Mouse (Mus musculus) cerebellum, postnatal 4 days (tissue): ENCODE measurements around the gene Efcc1.
"Not testable (repeated sequence)": the region's sequence is repeated elsewhere in the genome, so short reads cannot be mapped to it uniquely, and the experiment has no call there.

Experiments used
- DNase-seq, 2 experiments: peaks; one replicate each; pipeline ENCODE4 v3.0.0; 2022; ENCODE audit warnings: low spot score in 2 of 2, mixed read lengths in 1 of 2

The Efcc1 gene

DNA sequence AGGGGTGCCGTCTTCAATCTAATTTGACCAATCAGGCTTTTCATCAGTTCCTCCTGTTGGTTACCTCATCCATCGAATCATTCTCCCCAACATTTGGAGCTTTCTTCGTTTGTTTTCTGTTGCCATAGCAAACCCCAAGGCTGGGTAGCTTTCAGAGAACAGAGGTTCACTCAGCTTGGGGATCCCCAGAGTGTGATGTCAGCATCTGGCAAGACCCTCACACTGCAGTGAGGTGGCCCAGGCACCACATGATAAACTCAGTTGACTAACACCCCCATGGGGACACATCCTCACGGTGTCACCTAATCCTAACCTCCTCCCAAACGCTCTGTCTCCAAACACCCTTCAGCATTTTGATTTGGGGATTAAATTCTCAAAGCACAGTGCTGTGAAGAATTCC lies 12.6 kb downstream of the Efcc1 start:
- DNase-seq, result no peak

DNA sequence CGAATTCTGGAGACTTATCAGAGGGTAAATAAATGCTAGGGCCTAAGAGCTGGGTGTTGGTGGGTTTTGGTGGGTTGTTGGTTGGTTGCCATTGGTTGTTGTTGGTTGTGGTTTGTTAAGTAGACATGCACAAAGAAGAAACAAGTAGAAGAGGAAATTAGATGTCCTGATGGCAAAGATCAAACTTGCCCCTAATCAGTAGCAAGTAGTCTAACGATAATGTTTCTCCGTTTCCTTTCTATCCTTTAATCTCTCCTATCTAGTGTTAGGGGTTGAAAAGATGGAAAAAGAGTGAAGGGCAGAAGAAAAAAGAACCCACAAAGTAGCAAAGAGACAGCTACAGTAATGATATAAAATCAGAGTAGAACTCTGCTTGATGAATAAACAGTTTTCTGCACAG lies 14.0 kb downstream of the Efcc1 start:
- no peak for DNase-seq

DNA sequence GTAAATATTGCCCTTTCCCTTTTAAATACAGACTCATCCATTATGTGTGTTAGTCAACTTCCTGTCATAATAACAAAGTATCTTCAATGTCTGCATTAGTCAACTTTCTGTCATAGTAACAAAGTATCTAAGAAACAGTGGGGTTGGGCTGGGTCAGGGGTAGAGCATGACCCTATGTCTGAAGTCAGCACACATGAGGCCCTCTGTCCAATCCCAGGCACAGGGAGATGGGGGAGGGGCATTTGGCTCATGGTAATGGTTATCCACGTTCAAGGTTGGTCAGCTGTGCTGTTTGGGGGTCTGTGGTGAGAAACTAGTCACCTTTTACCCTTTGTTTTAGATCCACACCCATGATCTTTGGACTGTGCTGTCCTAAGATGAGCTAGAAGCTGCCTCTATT lies 14.6 kb downstream of the Efcc1 start:
- no peak for DNase-seq

DNA sequence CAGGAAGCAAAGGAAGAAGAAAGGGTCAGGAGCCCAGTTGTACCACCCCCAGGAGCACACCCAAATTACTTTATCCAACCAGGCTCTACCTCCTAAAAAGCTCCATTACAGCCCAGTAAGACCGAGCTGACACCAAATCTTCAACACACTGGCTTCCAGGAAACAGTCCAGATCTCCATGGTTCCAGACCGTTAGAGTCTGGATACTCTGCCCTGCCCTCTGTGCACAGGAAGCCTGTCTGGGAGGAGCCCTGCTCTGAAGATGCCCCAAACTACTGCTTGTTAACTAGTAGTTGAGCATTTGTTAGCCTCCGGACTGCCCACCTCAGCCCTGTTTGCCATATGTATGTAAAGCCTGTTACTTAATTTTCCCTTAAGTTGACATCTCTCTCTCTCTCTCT lies 15.4 kb downstream of the Efcc1 start:
- DNase-seq, result no peak

DNA sequence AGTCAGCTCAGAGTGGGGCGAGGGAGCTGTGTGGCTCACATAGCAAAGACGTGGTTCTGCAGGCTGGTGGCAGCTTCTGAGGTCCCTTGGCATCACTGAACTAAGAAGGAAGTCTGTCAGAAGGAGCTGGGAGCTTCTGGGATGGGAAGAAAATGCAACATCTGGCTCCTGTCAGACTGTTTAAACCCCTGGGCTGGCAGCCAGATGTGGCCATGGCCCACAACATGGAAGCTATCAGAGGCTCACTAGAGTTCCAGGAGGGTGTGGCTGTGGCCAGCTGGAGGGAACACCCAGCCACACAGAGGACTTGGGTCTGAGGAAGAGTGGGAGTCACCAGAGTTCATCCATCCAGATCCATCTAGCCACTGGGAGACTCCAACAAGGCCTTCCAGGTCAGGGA lies 16.2 kb downstream of the Efcc1 start:
- no peak for DNase-seq

DNA sequence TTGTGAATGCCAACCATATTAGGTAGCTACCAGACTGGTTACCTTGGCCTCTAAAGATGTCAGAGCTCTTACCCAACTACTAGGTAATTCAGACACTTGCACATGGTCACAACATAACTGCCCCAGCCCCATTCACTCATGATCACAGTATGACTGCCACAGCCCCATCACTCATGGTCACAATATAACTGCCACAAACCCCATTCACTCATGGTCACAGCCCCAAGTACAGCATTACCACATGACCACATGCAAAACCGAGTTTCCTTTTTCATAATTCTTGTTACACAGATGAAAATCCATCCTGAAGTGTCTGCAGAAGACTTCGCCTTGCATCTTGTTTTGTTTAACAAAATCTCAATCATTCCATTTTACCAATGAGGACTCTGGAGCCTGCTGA lies 17.4 kb downstream of the Efcc1 start:
- no peak for DNase-seq

DNA sequence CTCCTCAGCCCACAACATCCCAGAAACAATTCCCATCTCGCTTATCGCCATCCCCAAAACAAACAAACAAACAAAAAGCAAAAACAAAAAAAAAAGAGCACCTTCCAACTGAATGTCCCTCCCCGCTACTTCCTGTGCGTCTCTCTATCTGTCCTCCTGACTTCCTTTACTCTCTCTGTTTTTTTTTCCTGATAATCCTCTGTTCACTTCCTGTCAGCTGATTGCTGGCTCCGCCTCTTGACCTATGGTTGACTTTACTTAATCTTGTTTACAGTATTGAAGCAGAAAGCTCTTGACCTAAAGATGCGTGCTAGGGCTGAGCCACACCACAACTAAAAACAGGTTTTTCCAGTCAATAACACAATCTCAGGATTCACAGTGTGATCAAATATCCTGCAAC lies 17.9 kb downstream of the Efcc1 start:
- DNase-seq, result no peak

DNA sequence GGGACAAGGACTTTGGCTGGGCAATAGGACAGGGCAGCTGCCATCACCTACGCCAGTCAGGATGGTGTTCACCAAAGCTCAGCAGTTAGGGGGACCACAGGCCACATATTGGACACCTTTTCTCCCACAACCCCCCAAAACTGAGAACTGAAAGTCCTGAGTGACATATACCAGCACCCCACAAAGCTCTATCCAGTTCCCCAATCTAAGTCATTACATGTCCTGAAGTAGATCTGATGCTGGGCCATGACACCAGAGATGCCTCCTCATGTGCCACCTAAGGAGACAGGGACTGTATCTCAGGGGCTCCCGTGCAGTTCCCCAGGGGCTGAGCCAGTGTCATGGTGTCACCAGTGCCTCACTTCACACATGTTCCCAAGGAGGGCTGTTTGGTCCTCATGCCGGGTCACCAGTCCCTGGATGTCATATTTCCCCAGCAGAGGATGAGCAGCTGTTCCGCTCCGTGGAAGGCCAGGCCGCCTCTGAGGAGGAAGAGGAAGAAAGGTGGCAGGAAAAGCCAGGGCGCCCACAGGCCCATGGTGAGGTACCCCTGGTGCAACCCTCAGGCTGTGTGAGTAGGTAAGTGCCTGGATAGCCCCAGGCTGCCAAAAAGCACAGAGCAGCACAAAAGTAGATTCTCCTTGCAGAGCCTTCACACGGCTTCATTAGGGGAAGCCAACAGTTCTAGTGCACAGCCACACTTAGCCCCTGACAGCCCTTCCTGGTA lies 19.7 kb downstream of the Efcc1 start:
- no peak for DNase-seq

DNA sequence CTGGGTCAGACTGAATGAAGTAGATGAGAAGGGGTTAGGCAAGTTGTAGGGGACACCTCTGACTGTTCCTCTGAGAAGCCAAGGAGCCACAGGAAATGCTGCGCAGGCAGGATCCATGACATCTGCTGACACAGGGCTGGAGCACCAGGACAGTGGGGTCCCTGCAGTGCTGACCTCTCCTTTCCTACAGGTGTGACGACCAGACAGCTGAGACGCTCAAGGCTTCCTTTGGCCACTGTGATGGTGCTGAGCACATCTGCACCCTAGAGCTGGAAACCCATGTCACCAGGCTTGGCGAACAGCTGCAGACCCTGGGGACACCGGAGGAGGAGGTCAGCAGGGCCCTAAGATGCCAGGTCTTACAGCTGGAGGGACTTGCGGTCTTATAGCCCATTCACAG lies 20.9 kb downstream of the Efcc1 start:
- no peak for DNase-seq

DNA sequence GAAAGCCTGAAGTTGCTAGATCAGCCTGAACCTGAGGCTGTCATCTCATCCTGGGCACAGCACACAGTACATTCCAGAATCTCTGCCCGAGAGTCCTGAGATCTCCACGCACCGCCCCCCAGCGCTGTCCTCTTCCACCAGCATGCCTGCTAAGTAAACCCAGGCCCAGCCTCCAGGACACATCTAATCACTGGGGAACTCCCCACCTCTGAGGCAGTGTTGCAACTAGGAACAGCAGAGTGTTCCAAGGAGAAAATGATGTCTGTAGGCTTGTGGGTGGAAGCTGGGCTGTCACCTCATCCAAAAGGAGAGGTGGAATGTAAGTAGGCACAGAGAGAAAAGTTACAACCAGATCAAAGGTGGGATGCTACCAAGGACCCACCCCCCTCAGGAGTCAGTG lies 24.5 kb downstream of the Efcc1 start:
- DNase-seq, result no peak

DNA sequence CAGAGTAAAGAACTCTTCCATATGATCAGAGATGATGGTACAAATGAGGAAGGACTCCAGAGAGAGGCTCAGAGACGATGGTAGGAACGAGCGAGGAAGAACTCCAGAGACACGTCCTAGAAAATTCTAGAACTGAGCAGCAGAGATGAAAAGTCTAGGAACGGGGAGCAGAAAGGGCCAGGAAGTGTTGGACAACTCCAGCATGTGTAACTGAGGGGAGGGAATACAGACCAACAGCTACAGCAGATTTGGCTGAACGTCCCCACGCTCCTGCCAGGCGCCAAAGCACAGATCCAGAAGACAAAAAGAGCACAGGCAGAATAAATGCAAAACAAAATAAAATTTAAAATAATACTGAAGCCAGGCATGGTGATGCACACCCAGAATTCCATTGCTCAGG lies 26.2 kb downstream of the Efcc1 start:
- no peak for DNase-seq

DNA sequence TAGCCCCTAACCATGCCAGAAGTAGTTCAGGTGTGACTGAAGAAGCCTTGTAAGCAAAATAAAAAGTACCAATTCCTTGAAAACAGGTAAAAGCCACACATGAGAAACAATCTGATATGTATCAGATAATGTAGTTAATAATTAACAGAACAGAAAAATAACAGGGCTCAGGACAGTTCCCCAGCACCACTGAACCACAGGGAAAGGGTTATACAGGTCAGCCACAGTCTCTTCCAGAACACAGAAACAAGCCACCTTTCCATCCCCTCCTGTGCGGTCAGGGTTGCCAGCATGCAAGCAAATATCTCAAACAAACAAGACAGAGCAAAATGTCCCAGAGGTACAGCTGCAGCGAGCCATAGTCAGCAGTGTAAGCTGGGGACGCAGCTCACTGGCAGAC lies 28.7 kb downstream of the Efcc1 start:
- no peak for DNase-seq

DNA sequence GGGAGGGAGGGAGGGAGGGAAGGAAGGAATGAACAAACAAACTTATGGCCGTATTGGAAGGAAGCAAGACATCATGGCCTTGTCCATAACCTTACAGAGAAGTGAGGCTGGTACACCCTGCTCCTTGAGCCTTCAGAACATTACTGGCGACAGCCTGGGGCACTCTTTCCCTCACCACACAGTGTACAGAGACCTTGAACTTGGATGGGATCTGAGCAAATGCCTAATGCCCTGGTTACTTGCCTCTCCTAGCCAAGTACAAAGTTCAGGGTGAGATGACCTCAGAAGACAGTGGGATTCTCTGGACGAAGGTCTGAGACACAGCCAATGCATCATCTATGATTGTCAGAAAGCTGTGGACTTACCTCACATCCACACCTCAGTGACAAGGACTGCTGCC lies 29.2 kb downstream of the Efcc1 start:
- no peak for DNase-seq

DNA sequence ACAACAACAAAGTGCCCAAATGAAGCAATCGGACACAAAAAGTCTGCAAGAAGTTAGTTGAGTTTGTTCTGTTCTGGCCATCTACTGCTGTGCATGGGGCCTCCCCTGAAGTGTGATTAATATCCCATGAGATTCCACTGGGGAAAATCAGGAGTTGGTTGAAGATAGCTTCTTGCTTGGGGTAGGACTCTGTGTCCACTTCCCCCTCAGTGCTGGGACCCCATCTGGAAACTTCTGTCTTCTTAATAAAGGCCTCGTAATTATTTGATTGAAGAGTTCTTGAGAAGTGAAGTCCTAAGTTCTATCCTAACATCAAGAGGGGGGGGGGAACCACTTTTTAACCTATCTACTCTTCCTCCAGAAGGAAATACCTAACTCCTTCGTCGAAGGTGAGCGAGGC lies 31.5 kb downstream of the Efcc1 start:
- no peak for DNase-seq

DNA sequence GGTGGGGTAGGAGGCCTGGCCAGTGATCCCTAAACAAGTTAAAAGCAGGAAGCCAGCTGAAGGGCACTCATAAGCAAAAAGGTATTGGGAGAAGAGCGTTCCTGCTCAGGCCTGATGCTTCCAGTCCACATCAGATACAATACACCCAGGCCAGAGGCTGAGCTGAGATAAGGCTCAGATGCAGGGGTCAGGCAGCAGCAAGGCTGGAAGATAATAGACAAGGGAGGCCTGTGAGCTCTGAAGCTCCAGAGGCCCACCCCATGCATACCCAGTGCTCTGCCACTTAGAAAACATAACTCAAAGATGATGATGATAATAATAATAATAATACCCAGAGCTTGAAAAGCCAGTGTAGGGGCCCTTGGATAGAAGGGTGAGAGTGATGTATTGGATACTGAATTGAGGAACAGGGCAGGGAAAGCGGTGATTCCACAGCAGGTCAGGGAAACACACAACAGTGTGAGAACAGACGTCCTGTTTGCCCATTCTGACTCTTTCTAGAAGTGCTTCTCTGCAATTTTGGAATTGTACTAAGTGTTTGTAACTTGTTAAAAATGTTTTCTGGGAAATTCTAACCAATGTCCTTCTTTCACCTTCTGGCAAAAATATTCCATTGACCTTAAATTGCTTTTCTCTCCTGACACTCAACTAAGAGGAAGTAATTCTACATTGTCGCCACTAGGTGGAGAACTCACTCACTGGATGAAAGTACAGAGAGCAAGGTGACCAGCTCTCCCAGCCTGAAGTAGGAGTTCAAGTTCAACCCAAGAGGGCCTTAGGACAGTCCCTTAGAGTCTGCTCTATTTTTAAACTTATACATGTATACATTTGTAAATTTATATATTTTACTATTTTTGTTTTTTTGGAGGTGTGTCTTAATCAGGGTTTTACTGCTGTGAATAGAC lies 33.0 kb downstream of the Efcc1 start:
- DNase-seq, result no peak

DNA sequence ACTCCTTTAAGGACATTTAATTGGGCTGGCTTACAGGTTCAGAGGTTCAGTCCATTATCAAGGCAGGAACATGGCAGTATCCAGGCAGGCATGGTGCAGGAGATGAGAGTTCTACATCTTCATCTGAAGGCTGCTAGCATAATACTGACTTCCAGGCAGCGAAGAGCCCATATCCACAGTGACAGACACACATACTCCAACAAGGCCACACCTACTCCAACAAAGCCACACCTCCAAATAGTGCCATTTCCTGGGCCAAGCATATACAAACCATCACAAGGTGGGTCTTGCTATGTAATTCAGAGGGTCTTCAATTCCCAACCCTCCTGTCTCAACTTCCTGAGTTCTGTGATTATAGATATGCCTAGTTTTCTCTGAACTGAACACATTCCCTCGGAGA lies 33.6 kb downstream of the Efcc1 start:
- not testable (repeated sequence) for DNase-seq

DNA sequence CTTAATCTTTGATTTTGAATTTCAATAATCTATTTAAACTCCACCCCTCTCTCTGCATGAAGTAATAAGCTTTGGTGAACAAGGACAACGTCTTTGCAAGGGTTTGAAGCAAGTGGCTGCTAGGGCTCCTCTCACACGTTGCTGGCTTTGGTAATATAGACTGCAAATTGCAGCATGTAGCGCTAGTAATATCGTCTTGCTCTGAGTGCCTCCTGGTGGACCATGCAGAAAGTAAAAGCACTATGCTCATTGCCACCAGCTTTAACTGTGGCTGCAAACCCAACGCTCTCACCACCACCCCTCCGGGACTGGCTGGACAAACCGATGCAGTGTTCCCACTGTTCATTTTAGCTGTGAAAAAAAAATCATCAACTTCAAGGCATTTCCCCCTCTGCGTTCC lies 40.0 kb downstream of the Efcc1 start:
- DNase-seq, result no peak

DNA sequence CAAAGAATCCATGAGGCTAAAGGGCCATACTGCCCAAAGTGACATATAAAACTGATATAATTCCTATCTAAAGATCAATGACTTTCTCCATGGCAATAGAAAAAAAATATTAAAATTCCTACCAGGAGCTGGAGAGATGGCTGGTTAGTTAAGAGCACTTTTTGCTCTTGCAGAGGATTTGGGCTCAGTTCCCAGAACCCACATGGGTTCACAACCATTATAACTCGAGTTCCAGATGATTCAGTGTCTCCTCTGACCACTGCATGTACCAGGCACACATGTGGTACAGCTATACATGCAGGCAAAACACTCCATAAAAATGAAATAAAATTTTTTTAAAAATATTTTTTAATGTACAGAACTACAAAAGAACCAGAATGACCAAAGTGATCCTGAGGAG lies 43.8 kb downstream of the Efcc1 start:
- DNase-seq, result no peak

DNA sequence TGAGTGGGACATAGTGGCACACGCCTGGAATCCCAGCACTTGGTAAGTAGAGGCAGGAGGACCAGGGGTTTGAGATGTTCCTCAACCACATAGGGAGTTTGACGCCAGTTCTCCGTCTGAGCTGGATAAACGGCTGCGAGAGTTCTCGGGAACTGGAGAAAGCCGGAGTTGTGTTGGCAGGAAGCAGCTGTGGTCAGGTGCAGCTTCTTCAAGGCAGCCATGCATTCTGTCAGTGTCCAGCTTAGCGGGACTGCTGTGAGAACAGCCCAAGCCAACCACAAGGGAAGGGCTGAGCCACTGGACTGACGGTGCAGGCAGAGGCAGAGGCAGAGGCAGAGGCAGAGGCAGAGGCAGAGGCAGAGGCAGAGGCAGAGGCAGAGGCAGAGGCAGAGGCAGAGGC lies 44.2 kb downstream of the Efcc1 start:
- DNase-seq, result no peak

DNA sequence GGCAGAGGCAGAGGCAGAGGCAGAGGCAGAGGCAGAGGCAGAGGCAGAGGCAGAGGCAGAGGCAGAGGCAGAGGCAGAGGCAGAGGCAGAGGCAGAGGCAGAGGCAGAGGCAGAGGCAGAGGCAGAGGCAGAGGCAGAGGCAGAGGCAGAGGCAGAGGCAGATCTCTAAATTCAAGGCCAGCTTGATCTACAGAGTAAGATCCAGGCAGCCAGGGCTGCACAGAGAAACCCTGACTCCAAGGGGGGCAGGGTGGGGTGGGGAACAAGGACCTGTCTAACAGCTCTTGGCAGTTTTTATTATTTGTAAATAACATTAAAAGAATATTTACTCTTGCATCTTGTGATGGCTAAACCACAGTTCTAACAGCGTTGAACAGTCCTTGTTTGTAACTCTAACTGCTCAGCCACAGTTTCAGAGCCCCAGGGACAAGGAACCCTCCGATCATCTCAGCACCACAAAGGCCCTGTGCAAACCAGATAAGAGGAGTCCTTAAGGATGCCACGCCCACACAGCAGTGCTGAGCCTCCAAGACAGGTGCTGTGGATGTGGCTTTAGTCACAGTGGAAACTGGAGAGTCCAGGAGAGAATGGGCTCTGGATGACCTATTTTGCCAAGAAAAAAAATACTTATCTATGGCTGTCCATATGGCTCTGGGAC lies 45.0 kb downstream of the Efcc1 start:
- no peak for DNase-seq

DNA sequence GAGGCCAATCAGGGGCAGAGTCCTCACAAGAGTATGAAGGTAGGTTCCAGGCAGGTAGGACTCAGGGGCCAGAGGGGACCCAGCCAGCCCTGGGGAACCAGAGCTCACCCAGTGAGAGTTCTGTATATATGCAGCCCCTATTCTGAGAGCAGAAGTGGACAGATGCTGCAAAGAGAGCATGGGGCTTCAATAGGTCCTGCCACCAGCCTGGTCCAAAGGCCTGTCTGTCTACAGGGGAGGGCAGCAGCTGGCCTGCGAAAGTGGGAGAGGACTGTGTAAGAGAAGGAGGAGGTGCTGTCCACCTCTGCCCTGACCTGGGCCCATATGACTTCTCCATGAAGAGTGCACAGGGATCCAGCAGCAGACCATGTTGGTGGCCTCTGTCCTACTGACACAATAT lies 46.0 kb downstream of the Efcc1 start:
- DNase-seq, result no peak

DNA sequence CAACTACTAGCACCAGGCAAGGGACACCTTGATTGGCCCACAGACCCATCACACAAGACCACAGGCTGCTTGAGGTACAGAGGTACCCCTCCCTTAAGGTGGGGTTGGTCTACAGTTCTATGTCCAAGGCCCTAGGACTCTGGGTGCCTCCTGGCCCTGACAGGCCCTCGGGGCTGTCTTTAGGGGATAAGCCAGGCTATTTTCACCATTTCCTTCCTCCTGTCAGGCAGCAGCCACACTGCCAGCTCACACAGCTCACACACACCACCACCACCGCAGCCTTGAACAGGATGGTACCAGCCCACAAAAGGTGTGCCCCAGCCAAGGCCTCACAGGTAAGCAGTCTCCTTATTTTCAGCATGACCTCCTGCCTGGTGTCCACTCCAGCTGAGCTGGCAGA lies 47.2 kb downstream of the Efcc1 start, which contains the start of gene Gp9:
Gp9 (plus strand) TSS at position 231 of the 400 bp plus-strand sequence.
- DNase-seq, result no peak
